Mouse (Mus musculus) C2C12 (cell line): ENCODE data around the gene Wfdc12.

Source experiments
- CEBPB ChIP-seq: IDR thresholded peaks from one replicate; pipeline ENCODE4 v1.6.1; 2011; ENCODE audit warnings: low read depth, mild to moderate bottlenecking, control low read depth, moderate library complexity
- CTCF ChIP-seq: IDR thresholded peaks from one replicate; pipeline ENCODE4 v1.5.1; 2011; ENCODE audit not compliant: control insufficient read depth, insufficient read depth, insufficient read length
- MAX ChIP-seq: IDR thresholded peaks from one replicate; pipeline ENCODE4 v1.6.1; 2011; ENCODE audit warnings: mild to moderate bottlenecking, control low read depth
- MYOD1 ChIP-seq: IDR thresholded peaks from one replicate; pipeline ENCODE4 v1.6.1; 2011; ENCODE audit warnings: low read depth; ENCODE audit not compliant: control insufficient read depth, insufficient read length
- USF1 ChIP-seq: IDR thresholded peaks from one replicate; pipeline ENCODE4 v1.6.1; 2011; ENCODE audit warnings: low read depth, mild to moderate bottlenecking, control low read depth, moderate library complexity

GRCm38 (mm10) chr2:164196700-164196990 is 6.2 kb upstream of the Wfdc12 start:
- no peak for TF ChIP-seq CTCF
- no peak for TF ChIP-seq MAX
- TF ChIP-seq USF1, result no peak
- TF ChIP-seq CEBPB, result no peak
- TF ChIP-seq MYOD1, result no peak
